Mouse (Mus musculus): ENCODE results near the gene Cmas.

DNA sequence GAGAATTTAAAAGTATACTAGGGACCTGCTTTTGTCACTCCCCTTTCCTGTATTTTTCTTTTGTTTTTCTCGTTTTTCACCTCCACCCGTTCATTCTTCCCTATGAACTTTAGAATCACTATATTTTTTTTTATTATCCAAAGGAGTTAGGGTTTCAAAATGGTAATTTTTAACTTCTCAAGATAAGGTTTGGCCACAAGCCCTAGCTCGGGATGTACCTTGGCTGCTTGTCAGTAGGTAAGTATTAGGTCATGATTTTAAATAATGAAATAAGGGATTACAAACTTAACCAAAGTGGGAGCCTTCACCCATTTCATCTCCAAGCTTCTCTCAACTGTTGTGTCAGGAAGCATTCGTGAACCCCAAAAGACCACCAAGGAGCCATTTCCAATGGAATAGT is 30.5 kb upstream of the Cmas start:
- TF ChIP-seq CTCF (IDR thresholded peaks at IDR 0.05; ENCODE audit: borderline replicate concordance, extremely low read depth, insufficient read depth, insufficient read length): no peak
- TF ChIP-seq POLR2A (IDR thresholded peaks at IDR 0.05; ENCODE audit: borderline replicate concordance, extremely low read depth, insufficient read depth, insufficient read length, poor library complexity, severe bottlenecking): no peak
